Mouse (Mus musculus) T-helper 2 cell (primary cell): Measurements from ENCODE around the gene Il17rb.

ENCODE experiments used
- in situ Hi-C: fragments of 300-600 bp; cut with MboI, MseI; formaldehyde crosslinking; loops from one replicate; pipeline ENCODE4 v1.15.1; 2025; ENCODE audit warnings: high pct_unique_total_duplicates

The Il17rb gene

GRCm38 (mm10) chr14:29968075-29968821 is 40.4 kb downstream of the Il17rb start, which contains the start of gene Selenok:
Selenok (plus strand) TSS chr14:29968308.
- in situ Hi-C loops, result no loop called here

- in situ Hi-C loops, result no loop called here
Measured at GRCm38 (mm10) chr14:29967611-29968010, 41.1 kb downstream of the Il17rb start.

GRCm38 (mm10) chr14:29957393-29957792 is 51.3 kb downstream of the Il17rb start:
- in situ Hi-C loops, result no loop called here

GRCm38 (mm10) chr14:29950805-29951204 is 57.9 kb downstream of the Il17rb start:
- in situ Hi-C loops, result no loop called here

GRCm38 (mm10) chr14:29946761-29947309 is 61.9 kb downstream of the Il17rb start:
- in situ Hi-C loops, result no loop called here
